30 mouse cellular contexts compared by ENCODE assay signal in the genomic region with DNA sequence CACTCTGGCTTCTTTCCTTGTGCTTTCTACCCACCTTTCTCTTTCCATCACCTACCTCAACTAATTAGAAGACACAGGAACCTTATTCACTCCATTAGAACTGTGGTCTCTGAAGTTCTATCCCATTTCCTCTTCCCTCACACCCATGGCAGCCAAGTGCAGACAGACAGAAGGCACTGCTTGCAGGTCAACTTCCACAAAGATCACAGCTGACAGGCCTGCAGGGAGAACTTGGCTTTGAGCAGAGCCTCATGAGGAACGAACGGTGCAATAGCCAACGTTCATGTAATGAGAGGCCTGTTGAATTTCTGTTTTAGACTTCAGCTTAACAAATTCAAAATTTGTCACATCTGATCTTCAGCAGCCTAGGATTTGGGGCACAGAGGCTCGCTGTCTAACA.
DNase-seq lines count a peak whose midpoint lies in the region; ATAC-seq and TF ChIP-seq lines count a peak whose summit lies in the region.
"Had no signal": no experiment of that assay in that cellular context is flagged by ENCODE, and none has a peak within 500 bp of the region (broad histone marks: within the 10 kb centered on the region; RNA-seq: fewer than 3 reads in every experiment).

No protein-coding gene starts in this region.

- H3K4me1 ChIP-seq in kidney, embryonic 14.5 days (ENCODE audit: control insufficient read depth, insufficient read depth, low read length): peaks cover 11% of the 10 kb centered on the region
- H3K4me1 ChIP-seq in liver, embryonic 15.5 days (replicated peaks): peaks cover 64% of the 10 kb centered on the region
- peaks cover 5% of the 10 kb centered on the region; the same call in 1 of the 2 replicates for H3K4me1 ChIP-seq in liver, embryonic 11.5 days (replicated peaks; ENCODE audit: control insufficient read depth, insufficient read depth, low read length)
- no peaks in the 10 kb centered on the region for H3K4me1 ChIP-seq in stomach, postnatal 0 days (replicated peaks; ENCODE audit: control insufficient read depth, insufficient read depth)
- H3K4me1 ChIP-seq: hindbrain, embryonic 12.5 days; intestine, embryonic 15.5 days had no signal

- DNase-seq in adrenal gland, postnatal 10 days: peak; percentile 38
- no peak for DNase-seq in adrenal gland, postnatal 4 days (ENCODE audit: low spot score in 2 of 2)
- peak; percentile 47 for DNase-seq in kidney, adult 9 months
- no peak for DNase-seq in liver, embryonic 11.5 days (ENCODE audit: low spot score)
- no peak for DNase-seq in stomach, postnatal 0 days (ENCODE audit: low spot score)
- no peak for DNase-seq in gastrocnemius, postnatal 4 days (ENCODE audit: low spot score in 2 of 2)
- DNase-seq: cerebellum, adult 8-10 months; cerebellum, postnatal 25 days; gastrocnemius, postnatal 25 days; heart, adult 18-20 months; heart, postnatal 36 days; layer of hippocampus, postnatal 36 days; right cerebral cortex, adult 18-20 months; spleen, adult 18-20 months; thymus, adult 2 months; thymus, postnatal 36 days had no signal

- no peak for TF ChIP-seq CTCF in stomach, postnatal 0 days (IDR thresholded peaks at IDR 0.05; ENCODE audit: low read depth)

- H3K9ac ChIP-seq in kidney, embryonic 14.5 days (ENCODE audit: low read depth, low read length): no peak overlapping the region
- H3K9ac ChIP-seq in liver, embryonic 15.5 days: no peak overlapping the region
- H3K9ac ChIP-seq in liver, embryonic 11.5 days (ENCODE audit: low read depth, low read length): no peak overlapping the region
- H3K9ac ChIP-seq in stomach, postnatal 0 days (ENCODE audit: low read length): no peak overlapping the region
- H3K9ac ChIP-seq: hindbrain, embryonic 12.5 days; intestine, embryonic 15.5 days; limb, embryonic 15.5 days; lung, embryonic 15.5 days had no signal

- no peaks in the 10 kb centered on the region for H3K9me3 ChIP-seq in kidney, embryonic 14.5 days (ENCODE audit: control insufficient read depth, low read length)
- H3K9me3 ChIP-seq in liver, embryonic 15.5 days (replicated peaks): no peaks in the 10 kb centered on the region
- H3K9me3 ChIP-seq in liver, embryonic 11.5 days (ENCODE audit: control insufficient read depth, low read length): no peaks in the 10 kb centered on the region
- no peaks in the 10 kb centered on the region for H3K9me3 ChIP-seq in stomach, postnatal 0 days (ENCODE audit: control insufficient read depth, low read length)
- H3K9me3 ChIP-seq: hindbrain, embryonic 12.5 days; intestine, embryonic 15.5 days; limb, embryonic 10.5 days; limb, embryonic 15.5 days; lung, embryonic 15.5 days had no signal

- no peaks in the 10 kb centered on the region for H3K27me3 ChIP-seq in kidney, embryonic 14.5 days (ENCODE audit: control insufficient read depth, insufficient read depth, low read length)
- peaks cover 15% of the 10 kb centered on the region for H3K27me3 ChIP-seq in liver, embryonic 15.5 days
- no peaks in the 10 kb centered on the region for H3K27me3 ChIP-seq in liver, embryonic 11.5 days (replicated peaks; ENCODE audit: control insufficient read depth, insufficient read depth, low read length)
- no peaks in the 10 kb centered on the region for H3K27me3 ChIP-seq in stomach, postnatal 0 days (ENCODE audit: control insufficient read depth, insufficient read depth, low read length)
- H3K27me3 ChIP-seq: CH12.LX; hindbrain, embryonic 12.5 days; intestine, embryonic 15.5 days; limb, embryonic 15.5 days; lung, embryonic 15.5 days had no signal

- ATAC-seq in kidney, embryonic 14.5 days (ENCODE audit: low FRiP score, low TSS enrichment): no peak
- no peak for ATAC-seq in liver, embryonic 15.5 days (ENCODE audit: insufficient read depth)
- no peak for ATAC-seq in liver, embryonic 11.5 days (replicated peaks; ENCODE audit: low FRiP score)
- no peak for ATAC-seq in stomach, postnatal 0 days (ENCODE audit: low FRiP score, low TSS enrichment)
- ATAC-seq: activated CD4-positive, CD25-positive, alpha-beta regulatory T cell, adult 4 months; forebrain, embryonic 14.5 days; hindbrain, postnatal 0 days; intestine, embryonic 15.5 days; midbrain, embryonic 16.5 days had no signal

- no peak overlapping the region for H3K4me3 ChIP-seq in kidney, embryonic 14.5 days (ENCODE audit: low read length)
- no peak overlapping the region for H3K4me3 ChIP-seq in liver, embryonic 15.5 days (replicated peaks)
- H3K4me3 ChIP-seq in liver, embryonic 11.5 days (ENCODE audit: low read depth, low read length): no peak overlapping the region
- H3K4me3 ChIP-seq in stomach, postnatal 0 days (ENCODE audit: low read depth, low read length): no peak overlapping the region
- H3K4me3 ChIP-seq: hindbrain, embryonic 12.5 days; intestine, embryonic 15.5 days; limb, embryonic 10.5 days; limb, embryonic 15.5 days; lung, embryonic 15.5 days had no signal

- H3K36me3 ChIP-seq in kidney, embryonic 14.5 days (ENCODE audit: control insufficient read depth, insufficient read depth, low read length): no peaks in the 10 kb centered on the region
- H3K36me3 ChIP-seq in liver, embryonic 15.5 days (replicated peaks): no peaks in the 10 kb centered on the region
- H3K36me3 ChIP-seq in liver, embryonic 11.5 days (ENCODE audit: control insufficient read depth, insufficient read depth, low read length): no peaks in the 10 kb centered on the region
- no peaks in the 10 kb centered on the region for H3K36me3 ChIP-seq in stomach, postnatal 0 days (ENCODE audit: control insufficient read depth, insufficient read depth, low read length)
- H3K36me3 ChIP-seq: hindbrain, embryonic 12.5 days; intestine, embryonic 15.5 days; limb, embryonic 10.5 days; limb, embryonic 15.5 days; lung, embryonic 15.5 days had no signal

- H3K4me2 ChIP-seq in kidney, embryonic 14.5 days (replicated peaks; ENCODE audit: low read depth, low read length): no peak overlapping the region
- no peak overlapping the region for H3K4me2 ChIP-seq in liver, embryonic 15.5 days
- no peak overlapping the region for H3K4me2 ChIP-seq in liver, embryonic 11.5 days
- H3K4me2 ChIP-seq in stomach, postnatal 0 days (replicated peaks; ENCODE audit: low read depth): no peak overlapping the region
- H3K4me2 ChIP-seq: heart, embryonic 11.5 days; hindbrain, embryonic 12.5 days; intestine, embryonic 15.5 days; limb, embryonic 15.5 days; lung, embryonic 15.5 days; midbrain, embryonic 11.5 days had no signal

- TF ChIP-seq EP300 in stomach, postnatal 0 days (optimal IDR thresholded peaks at IDR 0.05): no peak

- WGBS in kidney, embryonic 14.5 days: 76% methylated on average over 4 of the region's 4 CpGs
- 65% methylated on average over 4 of the region's 4 CpGs for WGBS in liver, embryonic 15.5 days (ENCODE audit: insufficient replicate concordance)
- 76% methylated on average over 4 of the region's 4 CpGs for WGBS in liver, embryonic 11.5 days
- 57% methylated on average over 4 of the region's 4 CpGs for WGBS in stomach, postnatal 0 days

- H3K27ac ChIP-seq in kidney, embryonic 14.5 days (ENCODE audit: low read depth, low read length): no peak overlapping the region; the same call in 1 of the 2 replicates
- H3K27ac ChIP-seq in liver, embryonic 15.5 days (replicated peaks): peak overlapping the region; percentile 46; the same call in 1 of the 2 replicates
- H3K27ac ChIP-seq in liver, embryonic 11.5 days (ENCODE audit: low read depth, low read length): no peak overlapping the region
- peak overlapping the region; percentile 13; the same call in 1 of the 2 replicates for H3K27ac ChIP-seq in stomach, postnatal 0 days (replicated peaks)
- H3K27ac ChIP-seq: hindbrain, embryonic 12.5 days; hindbrain, postnatal 0 days; intestine, embryonic 15.5 days; limb, embryonic 10.5 days; limb, embryonic 15.5 days; lung, embryonic 15.5 days had no signal

Comparison
In these comparisons a context has a peak if more than half of its experiments do, and no peak if none do; other contexts are left out.
1. DNase-seq: peak in adrenal gland, postnatal 10 days (single experiment) and kidney, adult 9 months (single experiment); none in adrenal gland, postnatal 4 days (0 of 2), liver, embryonic 11.5 days (single experiment), stomach, postnatal 0 days (single experiment) and gastrocnemius, postnatal 4 days (0 of 2).
2. H3K27ac ChIP-seq: peak in liver, embryonic 15.5 days (single experiment) and stomach, postnatal 0 days (single experiment); none in kidney, embryonic 14.5 days (single experiment) and liver, embryonic 11.5 days (single experiment).